ENCODE assay signal across 30 mouse cellular contexts in the genomic region with DNA sequence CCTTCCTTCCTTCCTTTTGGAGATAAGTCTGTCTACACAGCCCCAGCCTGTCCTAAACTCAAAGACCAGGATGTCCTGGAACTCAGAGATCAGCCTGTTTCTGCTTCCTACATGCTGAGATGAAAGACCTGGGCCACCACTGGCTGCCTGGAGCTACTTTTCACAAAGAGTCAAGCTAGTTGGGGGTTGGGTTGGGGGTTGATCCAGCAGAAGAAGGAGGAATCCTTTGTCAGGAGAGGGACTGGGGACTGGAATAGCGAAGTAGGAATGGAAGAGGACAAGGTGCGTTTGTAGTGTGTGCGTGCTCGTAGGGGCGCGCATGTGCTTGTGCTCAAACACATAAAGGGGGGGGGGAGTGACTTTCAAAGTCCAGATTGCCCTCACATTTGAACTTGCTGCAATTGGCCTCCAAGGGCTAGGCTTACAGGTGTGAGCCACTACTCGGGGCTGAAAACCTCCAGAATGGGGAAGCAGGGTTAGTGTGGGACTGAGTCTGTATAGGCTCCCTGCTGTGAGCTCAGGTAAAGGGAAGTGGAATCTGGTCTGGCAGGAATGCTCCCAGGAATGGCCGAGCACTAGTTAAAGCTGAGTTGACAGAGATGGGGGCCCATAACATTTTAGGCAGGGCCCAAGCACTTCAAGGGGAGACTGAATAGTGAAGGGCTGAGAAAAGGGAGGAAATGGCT. TPM values are rescaled to one million over a fixed set of nuclear protein-coding genes. Genes with fewer than 3 reads are reported as not detected.
DNase-seq lines count a peak whose midpoint lies in the region; ATAC-seq and TF ChIP-seq lines count a peak whose summit lies in the region.
"Had no signal": no experiment of that assay in that cellular context is flagged by ENCODE, and none has a peak within 500 bp of the region (broad histone marks: within the 10 kb centered on the region; RNA-seq: fewer than 3 reads in every experiment).

No protein-coding gene starts in this region.

- in situ Hi-C loops in ES-E14 (cut with MboI; ENCODE audit: low sequenced_read_pairs in 2 of 2, unreplicated experiment in 2 of 2) = no loop called here

- H3K9ac ChIP-seq in limb, embryonic 11.5 days (ENCODE audit: low read length) = no peak overlapping the region
- H3K9ac ChIP-seq in ES-E14 (ENCODE audit: insufficient read depth, low read depth, low read length, poor library complexity, severe bottlenecking) = peak overlapping the region; percentile 43; the same call in 1 of the 2 replicates
- H3K9ac ChIP-seq: embryonic facial prominence, embryonic 13.5 days; forebrain, embryonic 12.5 days; forebrain, embryonic 15.5 days; heart, embryonic 13.5 days; hindbrain, embryonic 15.5 days had no signal

- no peak overlapping the region for H3K4me3 ChIP-seq in limb, embryonic 11.5 days (ENCODE audit: low read depth, low read length)
- no peak overlapping the region for H3K4me3 ChIP-seq in limb, embryonic 10.5 days
- no peak overlapping the region for H3K4me3 ChIP-seq in ES-E14 (ENCODE audit: insufficient read depth in 1 of 2, low read depth in 1 of 2, low read length in 2 of 2, poor library complexity in 1 of 2, severe bottlenecking in 1 of 2)
- no peak overlapping the region for H3K4me3 ChIP-seq in brown adipose tissue, adult 24 weeks (ENCODE audit: insufficient read depth, low read depth, low read length)
- H3K4me3 ChIP-seq: embryonic facial prominence, embryonic 10.5 days; embryonic facial prominence, embryonic 13.5 days; erythroblast, embryonic 14.5 days; forebrain, embryonic 12.5 days; forebrain, embryonic 15.5 days; heart, adult 2 months; heart, embryonic 10.5 days; heart, embryonic 13.5 days; hindbrain, embryonic 15.5 days had no signal

- H3K36me3 ChIP-seq in limb, embryonic 11.5 days (ENCODE audit: control insufficient read depth, insufficient read depth, low read length) = peaks cover 6% of the 10 kb centered on the region; the same call in 1 of the 2 replicates
- H3K36me3 ChIP-seq in limb, embryonic 10.5 days = peaks cover 70% of the 10 kb centered on the region
- peaks cover 10% of the 10 kb centered on the region; the same call in 1 of the 2 replicates for H3K36me3 ChIP-seq in ES-E14 (ENCODE audit: control insufficient read depth, insufficient read depth, low read length, poor library complexity, severe bottlenecking)
- H3K36me3 ChIP-seq: forebrain, embryonic 12.5 days; forebrain, embryonic 15.5 days; hindbrain, embryonic 15.5 days had no signal

- H3K9me3 ChIP-seq in limb, embryonic 11.5 days (ENCODE audit: control insufficient read depth, low read length) = no peaks in the 10 kb centered on the region
- no peaks in the 10 kb centered on the region for H3K9me3 ChIP-seq in limb, embryonic 10.5 days (replicated peaks)
- H3K9me3 ChIP-seq in ES-E14 (ENCODE audit: control insufficient read depth, insufficient read depth, low read depth, low read length) = no peaks in the 10 kb centered on the region
- H3K9me3 ChIP-seq: embryonic facial prominence, embryonic 10.5 days; embryonic facial prominence, embryonic 13.5 days; forebrain, embryonic 12.5 days; forebrain, embryonic 15.5 days; heart, embryonic 10.5 days; heart, embryonic 13.5 days; hindbrain, embryonic 15.5 days had no signal

- H3K27ac ChIP-seq in limb, embryonic 11.5 days (replicated peaks; ENCODE audit: low read depth, low read length) = 0 out of 2 replicates have a peak overlapping the region, but pooled peaks have one; percentile 4
- no peak overlapping the region for H3K27ac ChIP-seq in limb, embryonic 10.5 days
- H3K27ac ChIP-seq in ES-E14 (ENCODE audit: insufficient read depth, low read depth, low read length, poor library complexity, severe bottlenecking) = peak overlapping the region; percentile 74
- peak overlapping the region; percentile 21; the same call in 1 of the 2 replicates for H3K27ac ChIP-seq in brown adipose tissue, adult 24 weeks (replicated peaks; ENCODE audit: low read depth, low read length)
- H3K27ac ChIP-seq: embryonic facial prominence, embryonic 10.5 days; embryonic facial prominence, embryonic 13.5 days; forebrain, embryonic 12.5 days; forebrain, embryonic 15.5 days; heart, adult 2 months; heart, embryonic 10.5 days; heart, embryonic 13.5 days; hindbrain, embryonic 15.5 days had no signal

- no peaks in the 10 kb centered on the region for H3K27me3 ChIP-seq in limb, embryonic 11.5 days (ENCODE audit: control insufficient read depth, insufficient read depth, low read length)
- peaks cover 5% of the 10 kb centered on the region; the same call in 1 of the 2 replicates for H3K27me3 ChIP-seq in limb, embryonic 10.5 days (ENCODE audit: low read depth, poor library complexity, severe bottlenecking)
- H3K27me3 ChIP-seq: CH12.LX; heart, embryonic 13.5 days; hindbrain, embryonic 15.5 days had no signal

- intact Hi-C loops in left cerebral cortex, postnatal 25 days (cut with DNase I) = no loop called here

- whole genome bisulfite sequencing in limb, embryonic 11.5 days = 90% methylated on average over 8 of the region's 8 CpGs
- WGBS in limb, embryonic 10.5 days = 90% methylated on average over 8 of the region's 8 CpGs

- no peak for DNase-seq in limb, embryonic 11.5 days (ENCODE audit: low spot score)
- no peak for DNase-seq in limb, embryonic 10.5 days (ENCODE audit: low spot score)
- DNase-seq in ES-E14 (ENCODE audit: low read depth, low spot score) = no peak
- DNase-seq in left cerebral cortex, postnatal 25 days (ENCODE audit: low spot score in 2 of 2) = no peak
- DNase-seq: adrenal gland, postnatal 14 days; B cell, adult 2 months; cerebellum, adult 11-12 months; cerebellum, adult 8-10 months; cerebellum, postnatal 10 days; cerebellum, postnatal 36 days; embryo, embryonic 11 days; gastrocnemius, postnatal 10 days; gastrocnemius, postnatal 36 days; heart, adult 2 months; heart, postnatal 14 days; heart, postnatal 4 days; kidney, adult 2 months had no signal

- H3K4me2 ChIP-seq in limb, embryonic 11.5 days (ENCODE audit: low read depth, severe bottlenecking) = no peak overlapping the region
- H3K4me2 ChIP-seq: embryonic facial prominence, embryonic 13.5 days; forebrain, embryonic 12.5 days; forebrain, embryonic 15.5 days; heart, embryonic 13.5 days; hindbrain, embryonic 15.5 days had no signal

- H3K4me1 ChIP-seq in limb, embryonic 11.5 days (ENCODE audit: control insufficient read depth, insufficient read depth, low read length) = peaks cover 7% of the 10 kb centered on the region
- peaks cover 50% of the 10 kb centered on the region for H3K4me1 ChIP-seq in limb, embryonic 10.5 days
- H3K4me1 ChIP-seq in ES-E14 (ENCODE audit: control insufficient read depth in 2 of 2, insufficient read depth in 2 of 2, low read length in 2 of 2, poor library complexity in 1 of 2) = peaks cover 16 to 54% of the 10 kb centered on the region in 2 experiments
- peaks cover 25% of the 10 kb centered on the region for H3K4me1 ChIP-seq in brown adipose tissue, adult 24 weeks (ENCODE audit: control insufficient read depth, insufficient read depth, insufficient read length, low read length)

- ATAC-seq in limb, embryonic 11.5 days (ENCODE audit: insufficient number of reproducible peaks, low FRiP score, low TSS enrichment, low read depth) = no peak
- no peak for ATAC-seq in megakaryocyte progenitor cell, adult 5-6 weeks (replicated peaks; ENCODE audit: poor library complexity)
- ATAC-seq: forebrain, embryonic 15.5 days; intestine, postnatal 0 days had no signal

TF ChIP-seq in ES-E14, 5 proteins besides CTCF, POLR2A, EP300 and RAD21:
- TF ChIP-seq CHD2 (IDR thresholded peaks at IDR 0.05; ENCODE audit: low read depth, low read length) (no peak), MAFK (IDR thresholded peaks at IDR 0.05; ENCODE audit: insufficient read depth, low read depth, low read length) (no peak), HCFC1 (IDR thresholded peaks at IDR 0.05; ENCODE audit: borderline replicate concordance, insufficient read depth, low read length) (no peak), ZNF384 (IDR thresholded peaks at IDR 0.05; ENCODE audit: low read depth, low read length) (no peak), ZC3H11A (IDR thresholded peaks at IDR 0.05; ENCODE audit: borderline replicate concordance, low read depth, low read length) (no peak)

RNA-seq across cellular contexts. Expression of gene Ahdc1, which starts 21.5 kb away (rescaled TPM):
- 10.2 and 10.5 TPM in 2 replicates for polyA plus RNA-seq in limb, embryonic 11.5 days (2014; fragmentation: Nextera tagmentation; extraction: Ambion mirVana)
- 13.0 and 13.8 TPM in 2 replicates for polyA plus RNA-seq in limb, embryonic 10.5 days (2016; fragmentation: Nextera tagmentation; extraction: Ambion mirVana)
- 61.8 and 88.9 TPM in 2 replicates for total RNA-seq in ES-E14 (2012; rRNA removed)
- polyA plus RNA-seq in brown adipose tissue, adult 24 weeks (2012; ENCODE audit: insufficient read depth, insufficient read length, missing spikeins) = 16.4 and 26.1 TPM in 2 replicates
- total RNA-seq in left cerebral cortex, postnatal 25 days (2021) = 10 to 100 TPM; 88.2 to 97.6 TPM
- total RNA-seq in megakaryocyte progenitor cell, adult 5-6 weeks (2015) = 4.1 and 5.3 TPM in 2 replicates
- total RNA-seq in megakaryocyte progenitor cell, adult 5-6 weeks (2017) = 0.81 and 3.8 TPM in 2 replicates

RNA-seq across cellular contexts. Expression of gene Fgr, which starts 58.7 kb away (rescaled TPM):
- 0.17 and 0.35 TPM in 2 replicates for polyA plus RNA-seq in limb, embryonic 11.5 days (2014; fragmentation: Nextera tagmentation; extraction: Ambion mirVana)
- 0.19 and 0.33 TPM in 2 replicates for polyA plus RNA-seq in limb, embryonic 10.5 days (2016; fragmentation: Nextera tagmentation; extraction: Ambion mirVana)
- total RNA-seq in ES-E14 (2012; rRNA removed) = 1.3 and 1.8 TPM in 2 replicates
- polyA plus RNA-seq in brown adipose tissue, adult 24 weeks (2012; ENCODE audit: insufficient read depth, insufficient read length, missing spikeins) = 0.55 TPM in 1 of 2 replicates, not detected in the other
- total RNA-seq in left cerebral cortex, postnatal 25 days (2021) = under 1 TPM; 0.18 to 0.25 TPM
- 3.2 and 3.4 TPM in 2 replicates for total RNA-seq in megakaryocyte progenitor cell, adult 5-6 weeks (2015)
- 2.5 and 3.0 TPM in 2 replicates for total RNA-seq in megakaryocyte progenitor cell, adult 5-6 weeks (2017)
- total RNA-seq: MEL had no signal
